Mouse (Mus musculus): Measurements from ENCODE around the gene Gm10563.
A peak's percentile ranks its signal among the peaks of the same experiment; 100 is the strongest.
"Not testable (repeated sequence)": the region's sequence is repeated elsewhere in the genome, so short reads cannot be mapped to it uniquely, and the experiment has no call there.

The Gm10563 gene

DNA sequence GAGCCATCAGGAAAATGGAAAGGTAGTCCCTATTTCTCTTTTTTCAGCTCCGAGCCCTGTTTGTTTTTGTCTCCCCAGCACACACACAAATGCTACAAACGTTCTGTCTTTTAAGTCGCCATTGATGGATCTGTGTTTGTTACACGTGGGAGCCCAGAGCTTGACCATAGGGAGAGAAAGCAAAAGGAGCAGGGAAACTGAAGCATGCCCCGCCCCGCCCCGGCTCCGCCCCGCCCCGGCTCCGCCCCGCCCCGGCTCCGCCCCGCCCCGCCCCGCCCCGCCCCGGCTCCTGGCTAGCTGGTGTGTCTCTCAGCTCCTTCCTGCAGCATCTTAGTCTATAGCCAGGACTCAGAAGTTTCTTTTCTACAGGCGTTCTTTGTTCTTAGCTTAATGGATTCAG is 46.7 kb downstream of the Gm10563 start:
- DNase-seq (ENCODE audit: low spot score in 2 of 2) = no peak

GRCm38 (mm10) chr4:155596606-155597005 is 48.6 kb downstream of the Gm10563 start:
- DNase-seq (ENCODE audit: low spot score in 2 of 2) = no peak

- no peak for DNase-seq (ENCODE audit: low spot score in 2 of 2)
These were observed 49.4 kb downstream of the Gm10563 start for GRCm38 (mm10) chr4:155595777-155596176.

DNA sequence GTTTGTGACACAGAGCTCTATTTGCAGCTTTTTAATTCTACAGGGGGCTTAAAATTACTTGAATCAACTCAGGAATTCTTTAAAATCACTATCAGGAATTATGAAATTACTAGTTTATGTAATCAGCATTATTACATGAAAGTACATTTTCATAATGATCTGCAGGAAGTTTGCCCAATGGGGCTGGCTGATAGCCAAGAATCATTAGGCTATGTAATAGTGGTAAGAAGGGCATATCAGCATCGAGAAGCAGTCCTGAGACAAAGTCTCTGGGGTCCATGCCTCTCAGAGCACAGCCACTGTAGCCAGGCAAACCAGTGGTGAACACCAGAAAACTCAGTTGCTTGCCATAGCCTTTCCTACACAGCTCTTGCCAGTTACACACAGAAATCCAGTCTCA is 51.4 kb downstream of the Gm10563 start:
- DNase-seq (ENCODE audit: low spot score in 2 of 2) = no peak

- DNase-seq (ENCODE audit: low spot score in 2 of 2) = no peak
These were observed 54.0 kb downstream of the Gm10563 start for GRCm38 (mm10) chr4:155591012-155591719.

- no peak for DNase-seq (ENCODE audit: low spot score in 2 of 2)
These were observed 55.9 kb downstream of the Gm10563 start for GRCm38 (mm10) chr4:155589356-155589755.

- no peak for DNase-seq (ENCODE audit: low spot score in 2 of 2)
These were observed 62.8 kb downstream of the Gm10563 start for GRCm38 (mm10) chr4:155582279-155582905.

- no peak for DNase-seq (ENCODE audit: low spot score in 2 of 2)
These were observed 64.8 kb downstream of the Gm10563 start for GRCm38 (mm10) chr4:155580420-155580819.

DNA sequence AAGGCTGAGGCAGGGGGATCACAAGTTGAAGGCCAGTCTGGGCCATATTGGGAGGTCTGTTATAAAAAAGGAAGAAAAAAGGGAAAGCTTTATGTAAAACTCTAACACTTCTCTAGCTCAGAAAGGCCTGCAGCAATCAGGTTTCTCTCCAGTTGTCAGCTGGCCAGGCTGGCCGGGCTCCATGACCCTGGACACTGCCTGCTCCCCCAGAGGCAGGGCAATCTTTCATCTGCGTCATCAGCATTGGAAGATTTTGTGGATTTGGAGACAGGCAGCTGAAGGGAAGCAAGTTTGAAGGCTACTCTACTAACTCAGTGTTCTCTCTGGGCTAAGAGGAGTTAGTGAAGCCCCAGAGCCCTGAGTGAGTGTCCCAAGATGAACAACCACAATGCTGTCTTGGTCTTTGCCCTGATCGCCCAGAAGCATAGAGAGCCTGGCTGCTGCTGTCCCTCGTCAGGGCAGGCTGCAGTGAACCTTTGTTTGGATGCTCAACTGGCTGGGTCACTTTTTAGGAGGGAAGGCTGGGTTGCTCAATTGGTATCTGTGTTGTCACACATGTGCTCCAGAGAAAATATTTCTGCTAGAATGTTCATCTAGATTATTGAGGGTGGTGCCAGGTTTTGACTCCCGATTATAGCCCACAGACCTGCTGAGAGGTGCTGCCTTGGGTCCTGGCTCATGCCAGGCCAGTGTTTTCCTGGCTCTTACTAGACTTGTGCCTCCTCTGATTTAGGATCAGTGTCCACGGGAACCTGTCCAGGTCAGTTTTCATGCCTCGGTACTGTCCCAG is 66.7 kb downstream of the Gm10563 start:
- DNase-seq (ENCODE audit: low spot score in 2 of 2) = peak; percentile 30 to 68

- no peak for DNase-seq (ENCODE audit: low spot score in 2 of 2)
These were observed 67.5 kb downstream of the Gm10563 start for GRCm38 (mm10) chr4:155577741-155578140.

- DNase-seq (ENCODE audit: low spot score in 2 of 2) = no peak
These were observed 68.1 kb downstream of the Gm10563 start for GRCm38 (mm10) chr4:155577132-155577531.

GRCm38 (mm10) chr4:155575521-155575920 is 69.7 kb downstream of the Gm10563 start:
- DNase-seq (ENCODE audit: low spot score in 2 of 2) = no peak

GRCm38 (mm10) chr4:155574931-155575330 is 70.3 kb downstream of the Gm10563 start:
- DNase-seq (ENCODE audit: low spot score in 2 of 2) = no peak

DNA sequence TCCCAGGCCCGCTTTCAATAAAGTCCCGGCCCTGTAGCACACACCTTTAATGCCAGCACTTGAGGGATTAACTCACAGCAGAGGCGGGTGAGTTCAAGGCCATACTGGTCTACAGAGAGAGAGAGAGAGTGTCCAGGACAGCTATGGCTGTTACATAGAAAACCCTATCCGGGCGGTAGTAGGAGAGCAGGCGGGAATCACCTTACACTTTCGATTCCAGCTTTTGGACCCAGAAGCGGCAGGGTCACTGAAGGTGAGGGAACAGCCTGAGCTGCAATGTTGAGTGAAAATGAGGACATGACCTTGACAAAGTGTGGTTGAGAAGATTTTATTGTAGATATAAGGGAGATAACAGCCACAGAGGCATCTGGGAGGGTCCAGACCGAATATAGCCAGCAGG is 71.3 kb downstream of the Gm10563 start:
- no peak for DNase-seq (ENCODE audit: low spot score in 2 of 2)

DNA sequence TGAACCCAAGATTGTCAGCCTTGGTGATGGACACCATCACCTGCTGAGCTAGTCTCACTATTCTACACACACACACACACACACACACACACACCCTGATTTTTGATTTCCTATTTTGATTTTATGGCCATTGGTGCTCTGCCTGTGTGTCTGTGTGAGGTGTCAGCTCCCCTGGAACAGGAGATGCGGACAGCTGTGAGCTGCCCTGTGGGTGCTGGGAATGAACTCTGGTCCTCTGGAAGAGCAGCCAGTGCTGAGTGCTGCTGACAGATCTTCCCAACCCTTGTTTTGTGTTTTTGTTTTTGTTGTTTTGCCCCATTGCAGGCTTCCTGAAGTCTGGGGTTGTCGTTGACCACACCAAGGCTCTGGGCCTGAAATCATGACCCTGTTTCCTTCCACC is 72.1 kb downstream of the Gm10563 start:
- no peak for DNase-seq (ENCODE audit: low spot score in 2 of 2)

- DNase-seq (ENCODE audit: low spot score in 2 of 2) = peak; percentile 33 to 45
These were observed 73.8 kb downstream of the Gm10563 start for GRCm38 (mm10) chr4:155571442-155571841.

DNA sequence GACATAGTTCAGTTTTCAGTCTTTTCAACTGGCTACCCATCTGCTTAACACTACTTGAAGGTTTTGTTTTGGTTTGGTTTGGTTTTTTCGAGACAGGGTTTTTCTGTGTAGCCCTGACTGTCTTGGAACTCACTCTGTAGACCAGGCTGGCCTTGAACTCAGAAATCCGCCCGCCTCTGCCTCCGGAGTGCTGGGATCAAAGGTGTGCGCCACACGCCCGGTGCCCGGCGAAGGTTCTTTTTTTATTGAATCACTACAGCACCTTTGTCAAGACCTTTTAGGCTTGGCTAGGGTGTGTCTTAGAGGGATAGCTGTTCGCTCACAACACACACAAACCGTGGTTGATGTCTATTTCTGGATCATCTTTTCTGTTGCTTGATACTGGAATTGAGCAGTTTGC is 74.9 kb downstream of the Gm10563 start:
- DNase-seq (ENCODE audit: low spot score in 2 of 2) = not testable (repeated sequence)

DNA sequence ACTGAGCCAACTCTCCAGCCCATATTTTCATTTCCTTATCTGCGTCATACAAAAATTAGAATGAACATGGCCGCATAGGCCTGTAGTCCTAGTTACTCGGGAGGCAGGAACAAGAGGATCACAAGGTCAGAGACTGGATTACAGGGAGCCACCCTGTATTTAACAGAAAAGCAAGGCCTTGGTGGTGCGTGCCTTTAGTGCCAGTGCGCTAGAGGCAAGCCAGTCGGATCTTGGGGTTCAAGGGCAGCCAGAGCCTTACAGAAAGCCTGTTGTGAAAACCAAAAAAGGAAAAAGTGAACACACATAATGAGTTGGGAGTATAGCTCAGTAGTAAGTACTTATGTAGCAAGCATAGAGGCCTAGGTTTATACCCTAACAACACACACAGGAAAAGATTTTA is 75.4 kb downstream of the Gm10563 start:
- DNase-seq (ENCODE audit: low spot score in 2 of 2) = no peak

- no peak for DNase-seq (ENCODE audit: low spot score in 2 of 2)
These were observed 76.4 kb downstream of the Gm10563 start for GRCm38 (mm10) chr4:155568632-155569370.

- DNase-seq (ENCODE audit: low spot score in 2 of 2) = peak in 1 of 2 experiments; percentile 40
These were observed 77.0 kb downstream of the Gm10563 start for GRCm38 (mm10) chr4:155568170-155568569.

DNA sequence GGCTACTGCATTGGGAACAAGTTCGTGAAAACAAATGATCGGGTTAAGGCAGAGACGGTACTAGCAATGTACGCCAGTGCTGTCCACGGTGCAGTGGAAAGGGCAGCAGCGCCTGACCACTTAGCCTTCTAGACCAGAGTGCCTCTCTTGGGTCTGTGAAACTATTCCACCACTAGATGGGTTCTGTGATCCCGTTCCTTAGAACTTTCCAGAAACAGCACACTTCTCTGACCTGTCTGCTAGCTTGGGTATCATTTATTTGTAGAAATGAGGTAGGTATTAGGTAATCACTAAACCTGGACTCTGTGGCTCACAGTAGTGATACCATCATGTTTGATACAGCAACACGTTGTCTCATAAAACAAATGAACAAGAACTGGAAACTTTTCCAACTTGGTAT is 78.7 kb downstream of the Gm10563 start:
- DNase-seq (ENCODE audit: low spot score in 2 of 2) = no peak
